Mouse (Mus musculus): ENCODE measurements at regions not wholly inside any gene's neighbourhood (a gene's known extent, or its start where the extent isn't known, plus 50 kb on each side); places are given as distances from the start of the nearest gene placed in this dataset.

DNA sequence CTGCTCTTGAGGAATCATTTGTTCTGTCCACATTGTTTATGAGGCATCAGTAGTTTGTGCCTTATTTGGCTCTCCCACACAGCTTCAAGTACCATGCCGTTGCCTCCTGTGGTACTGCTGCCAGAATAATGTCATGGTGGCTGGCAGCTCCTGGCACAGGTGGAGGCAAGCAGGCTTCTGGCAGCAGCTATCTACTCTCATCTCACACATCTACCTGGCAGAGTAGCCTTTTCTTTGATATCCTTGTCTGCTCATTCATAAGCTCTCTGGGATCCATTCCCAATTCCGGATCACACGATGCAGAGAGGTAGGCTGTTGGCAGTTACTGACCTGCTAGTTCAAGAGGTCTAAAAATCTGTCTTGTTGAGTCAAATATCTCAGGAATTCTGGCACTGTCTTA lies 373.6 kb upstream of the Depdc1a start:
- H3K36me3 ChIP-seq (replicated peaks): no peaks in the 10 kb centered on the region
- H3K4me1 ChIP-seq: no peaks in the 10 kb centered on the region
- H3K27me3 ChIP-seq (replicated peaks): no peaks in the 10 kb centered on the region
- WGBS: 86% methylated on average over 3 of the region's 3 CpGs
- H3K9ac ChIP-seq: no peak overlapping the region
- H3K4me3 ChIP-seq: no peak overlapping the region
- ATAC-seq (replicated peaks): no peak
- no peak overlapping the region for H3K4me2 ChIP-seq
- no peaks in the 10 kb centered on the region for H3K9me3 ChIP-seq
- no peak overlapping the region for H3K27ac ChIP-seq

DNA sequence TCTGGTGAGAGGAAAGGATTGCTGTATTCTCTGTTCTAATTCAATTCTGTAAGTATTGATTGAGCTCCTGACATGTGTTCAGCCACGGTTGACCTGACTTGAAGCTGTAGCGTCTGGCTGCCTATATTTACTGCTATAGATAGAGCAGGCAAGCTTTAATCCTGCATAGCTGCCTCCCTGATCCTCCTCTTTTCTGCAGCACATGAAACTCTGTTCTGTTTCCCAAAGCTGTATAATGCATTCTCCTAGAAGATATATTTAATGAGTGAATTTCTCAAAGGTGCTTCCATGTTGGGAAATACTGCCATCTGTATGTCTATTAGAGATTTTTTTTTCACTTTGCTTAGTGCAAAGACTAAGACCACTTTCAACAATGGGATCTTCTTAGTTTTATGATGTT lies 351.4 kb upstream of the Depdc1a start:
- Histone ChIP-seq H3K9me3 (no peaks in the 10 kb centered on the region), H3K36me3 (replicated peaks) (no peaks in the 10 kb centered on the region), H3K4me1 (no peaks in the 10 kb centered on the region), H3K27ac (no peak overlapping the region), H3K4me3 (no peak overlapping the region), H3K9ac (no peak overlapping the region), H3K27me3 (replicated peaks) (no peaks in the 10 kb centered on the region), H3K4me2 (no peak overlapping the region)
- whole genome bisulfite sequencing: 39% methylated on average over 2 of the region's 2 CpGs
- ATAC-seq (replicated peaks): peak; percentile 86

DNA sequence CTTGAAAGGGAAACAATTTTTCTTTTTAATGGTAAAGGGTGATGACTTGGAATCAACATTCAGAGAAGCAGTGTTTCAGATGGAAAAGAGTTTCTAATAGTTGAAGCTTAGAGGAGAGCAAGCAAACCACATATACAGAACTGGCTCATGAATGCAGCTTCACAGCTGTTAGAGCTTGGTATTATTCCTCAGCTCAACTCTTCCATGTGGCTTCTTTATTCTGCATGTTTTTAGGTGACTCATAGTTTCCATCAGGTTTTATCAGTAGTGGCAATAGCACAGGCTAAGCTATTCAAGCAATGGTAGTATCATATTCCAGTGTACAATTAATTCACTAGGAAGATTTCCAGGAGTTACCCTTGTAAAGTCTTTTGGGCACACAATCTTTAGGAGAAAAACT lies 313.7 kb upstream of the Depdc1a start:
- no peak overlapping the region for H3K4me2 ChIP-seq
- no peak overlapping the region for H3K9ac ChIP-seq
- H3K4me1 ChIP-seq: no peaks in the 10 kb centered on the region
- no peak for ATAC-seq (replicated peaks)
- no peaks in the 10 kb centered on the region for H3K9me3 ChIP-seq
- no peaks in the 10 kb centered on the region for H3K27me3 ChIP-seq (replicated peaks)
- no peak overlapping the region for H3K4me3 ChIP-seq
- H3K36me3 ChIP-seq (replicated peaks): no peaks in the 10 kb centered on the region
- no peak overlapping the region for H3K27ac ChIP-seq

DNA sequence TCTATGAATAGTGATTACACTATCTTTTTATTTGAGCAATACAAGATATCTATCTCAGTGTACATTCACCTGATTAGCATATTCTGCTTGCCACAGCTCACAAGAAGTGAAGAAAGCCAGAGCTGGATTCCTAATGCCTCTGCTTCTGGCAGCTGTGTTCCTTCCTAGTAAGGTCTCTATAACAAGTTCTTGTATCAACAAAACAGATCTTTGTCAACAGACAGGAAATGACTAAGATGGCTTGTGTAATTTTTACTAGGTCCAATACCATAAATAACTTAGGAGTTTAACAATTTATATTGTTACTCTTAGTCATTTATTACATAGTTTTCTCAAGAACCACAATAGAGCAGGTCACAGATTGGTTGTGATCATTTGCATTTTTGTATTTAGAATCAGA lies 302.0 kb upstream of the Depdc1a start:
- Histone ChIP-seq H3K9me3 (no peaks in the 10 kb centered on the region), H3K4me2 (no peak overlapping the region), H3K9ac (no peak overlapping the region), H3K4me3 (no peak overlapping the region), H3K36me3 (replicated peaks) (no peaks in the 10 kb centered on the region), H3K27me3 (replicated peaks) (no peaks in the 10 kb centered on the region), H3K27ac (no peak overlapping the region), H3K4me1 (no peaks in the 10 kb centered on the region)
- no peak for ATAC-seq (replicated peaks)
